Mouse (Mus musculus) T-helper 2 cell (primary cell): ENCODE measurements at regions not wholly inside any gene's neighbourhood (a gene's known extent, or its start where the extent isn't known, plus 50 kb on each side); places are given as distances from the start of the nearest gene placed in this dataset.
"Not testable (repeated sequence)": the region's sequence is repeated elsewhere in the genome, so short reads cannot be mapped to it uniquely, and the experiment has no call there.

ENCODE experiments used
- in situ Hi-C: fragments of 300-600 bp; cut with MboI, MseI; formaldehyde crosslinking; loops from one replicate; pipeline ENCODE4 v1.15.1; 2025; ENCODE audit warnings: high pct_unique_total_duplicates

DNA sequence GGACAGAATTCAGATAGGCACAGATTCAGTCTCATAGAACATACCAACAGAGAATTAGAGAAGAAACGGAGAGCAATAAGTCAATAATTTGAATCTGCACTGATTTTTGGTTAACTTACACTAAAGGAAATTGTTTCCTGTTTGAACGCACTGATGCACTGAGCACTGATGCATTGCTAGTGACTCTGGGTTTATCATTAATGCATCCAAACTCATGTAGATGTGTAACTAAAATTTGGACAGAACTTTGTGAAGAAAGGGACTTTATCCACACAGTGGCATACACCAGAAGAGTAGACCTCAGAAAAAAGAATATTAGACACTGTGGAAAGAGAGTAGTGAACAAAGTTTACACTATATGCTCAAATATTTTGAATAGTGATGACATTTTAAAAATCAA, 364.2 kb downstream of the Casp12 start:
- in situ Hi-C loops = no loop called here

DNA sequence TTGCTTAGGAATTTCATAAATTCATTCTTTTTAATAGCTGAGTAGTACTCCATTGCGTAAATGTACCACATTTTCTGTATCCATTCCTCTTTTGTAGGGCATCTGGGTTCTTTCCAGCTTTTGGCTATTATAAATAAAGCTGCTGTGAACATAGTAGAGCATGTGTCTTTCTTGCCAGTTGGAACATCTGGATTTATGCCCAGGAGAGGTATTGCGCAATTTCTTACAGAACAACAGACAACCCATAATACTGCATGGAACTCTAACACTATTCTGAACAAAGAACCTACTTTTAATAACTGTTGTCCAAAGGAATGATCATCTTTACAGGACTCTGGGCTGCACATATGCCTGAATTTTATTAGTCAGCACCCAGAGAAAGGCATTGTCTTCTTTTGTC, 373.4 kb downstream of the Casp12 start:
- in situ Hi-C loops = not testable (repeated sequence)

GRCm38 (mm10) chr9:5728843-5729242, 383.6 kb downstream of the Casp12 start:
- in situ Hi-C loops = no loop called here

- in situ Hi-C loops = no loop called here
These were observed 407.6 kb downstream of the Casp12 start for GRCm38 (mm10) chr9:5752686-5753301.

- in situ Hi-C loops = no loop called here
These were observed 408.6 kb downstream of the Casp12 start for GRCm38 (mm10) chr9:5753785-5754184.

GRCm38 (mm10) chr9:5761215-5761614, 407.2 kb upstream of the Pdgfd start:
- in situ Hi-C loops = no loop called here

- in situ Hi-C loops = no loop called here
These were observed 398.5 kb upstream of the Pdgfd start for GRCm38 (mm10) chr9:5769927-5770326.

DNA sequence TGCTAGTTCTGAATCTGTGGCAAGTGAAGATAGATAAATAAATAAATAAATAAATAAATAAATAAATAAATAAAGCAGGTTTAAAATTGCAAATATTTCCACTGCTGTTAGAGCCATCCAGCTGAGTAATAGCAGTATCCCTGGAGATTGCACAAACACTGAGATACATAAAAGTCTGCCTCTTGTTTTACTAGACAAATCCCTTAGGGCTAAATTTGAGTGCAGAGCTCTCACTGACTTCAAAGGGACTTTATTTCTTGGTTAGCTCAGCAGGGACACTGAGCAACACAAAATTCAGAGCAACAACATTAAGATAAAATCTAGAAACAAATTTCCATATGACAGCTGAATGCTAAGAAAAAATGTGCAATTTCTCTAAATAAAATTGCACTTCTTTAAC, 397.2 kb upstream of the Pdgfd start:
- in situ Hi-C loops = no loop called here
